ENCODE assay signal across 21 mouse cellular contexts in the genomic region with DNA sequence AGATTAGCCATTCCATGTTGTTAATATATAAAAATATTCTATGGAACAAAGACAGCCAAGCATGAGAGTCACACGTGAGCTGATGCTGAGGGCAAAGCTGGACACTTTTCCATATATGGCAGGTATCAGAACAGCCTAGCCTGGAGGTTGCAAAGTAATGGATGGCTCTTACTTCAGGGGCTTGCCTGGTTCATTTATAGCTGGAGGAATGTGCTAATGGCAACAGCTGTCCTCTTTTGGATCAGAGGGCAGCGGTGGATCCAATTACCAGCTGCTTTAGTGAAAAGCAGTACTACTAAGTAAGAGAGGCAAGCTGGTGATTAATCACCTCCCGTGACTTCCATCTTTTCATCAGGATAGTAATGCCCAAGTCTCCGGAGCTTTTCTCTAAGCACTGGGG. TPM values are rescaled to one million over a fixed set of nuclear protein-coding genes. Genes with fewer than 3 reads are reported as not detected.
DNase-seq lines count a peak whose midpoint lies in the region; ATAC-seq and TF ChIP-seq lines count a peak whose summit lies in the region.
"Had no signal": no experiment of that assay in that cellular context is flagged by ENCODE, and none has a peak within 500 bp of the region (broad histone marks: within the 10 kb centered on the region; RNA-seq: fewer than 3 reads in every experiment).

No protein-coding gene starts in this region.

- H3K27ac ChIP-seq in kidney, postnatal 0 days: no peak overlapping the region
- no peak overlapping the region for H3K27ac ChIP-seq in kidney, embryonic 16.5 days (ENCODE audit: low read length)
- H3K27ac ChIP-seq in embryonic facial prominence, embryonic 12.5 days: no peak overlapping the region
- H3K27ac ChIP-seq in limb, embryonic 10.5 days: no peak overlapping the region
- no peak overlapping the region for H3K27ac ChIP-seq in midbrain, embryonic 11.5 days (ENCODE audit: low read depth, low read length)
- H3K27ac ChIP-seq: forebrain, embryonic 15.5 days; neural tube, embryonic 12.5 days had no signal

- DNase-seq in kidney, postnatal 0 days (ENCODE audit: low spot score): peak; percentile 51
- peak; percentile 42 for DNase-seq in limb, embryonic 10.5 days (ENCODE audit: low spot score)
- peak; percentile 16 for DNase-seq in retina, postnatal 1 day
- no peak for DNase-seq in midbrain, embryonic 11.5 days (ENCODE audit: low spot score, missing footprints)
- no peak for DNase-seq in ovary, postnatal 14 days (ENCODE audit: low spot score)
- DNase-seq: adrenal gland, adult 2 months; cerebellum, adult 9-11 months; heart, postnatal 10 days; kidney, adult 9 months; layer of hippocampus, postnatal 36 days; lung, adult 18-20 months; lung, postnatal 36 days; right cerebral cortex, postnatal 14 days; spleen, adult 18-20 months; thymus, postnatal 4 days had no signal

- no peaks in the 10 kb centered on the region for H3K4me1 ChIP-seq in kidney, postnatal 0 days (replicated peaks; ENCODE audit: insufficient read depth, low read length)
- no peaks in the 10 kb centered on the region for H3K4me1 ChIP-seq in kidney, embryonic 16.5 days (ENCODE audit: insufficient read depth, low read length)
- no peaks in the 10 kb centered on the region for H3K4me1 ChIP-seq in embryonic facial prominence, embryonic 12.5 days
- H3K4me1 ChIP-seq in limb, embryonic 10.5 days: peaks cover 21% of the 10 kb centered on the region
- no peaks in the 10 kb centered on the region; the same call in 1 of the 2 replicates for H3K4me1 ChIP-seq in midbrain, embryonic 11.5 days (ENCODE audit: control insufficient read depth, insufficient read depth, low read length)
- H3K4me1 ChIP-seq: forebrain, embryonic 15.5 days; neural tube, embryonic 12.5 days had no signal

- H3K9me3 ChIP-seq in kidney, postnatal 0 days (replicated peaks; ENCODE audit: low read length): no peaks in the 10 kb centered on the region
- H3K9me3 ChIP-seq in kidney, embryonic 16.5 days (ENCODE audit: low read length): no peaks in the 10 kb centered on the region
- H3K9me3 ChIP-seq in embryonic facial prominence, embryonic 12.5 days: no peaks in the 10 kb centered on the region
- no peaks in the 10 kb centered on the region for H3K9me3 ChIP-seq in limb, embryonic 10.5 days (replicated peaks)
- no peaks in the 10 kb centered on the region for H3K9me3 ChIP-seq in midbrain, embryonic 11.5 days (ENCODE audit: control insufficient read depth, low read length)
- H3K9me3 ChIP-seq: forebrain, embryonic 15.5 days; neural tube, embryonic 12.5 days had no signal

- WGBS in kidney, postnatal 0 days: 22% methylated on average over 4 of the region's 4 CpGs
- 18% methylated on average over 4 of the region's 4 CpGs for WGBS in kidney, embryonic 16.5 days
- WGBS in embryonic facial prominence, embryonic 12.5 days: 34% methylated on average over 4 of the region's 4 CpGs
- 10% methylated on average over 4 of the region's 4 CpGs for WGBS in limb, embryonic 10.5 days
- 36% methylated on average over 4 of the region's 4 CpGs for WGBS in midbrain, embryonic 11.5 days

- no peak overlapping the region for H3K9ac ChIP-seq in kidney, postnatal 0 days (ENCODE audit: low read depth, low read length)
- H3K9ac ChIP-seq in kidney, embryonic 16.5 days (replicated peaks; ENCODE audit: low read length): no peak overlapping the region
- no peak overlapping the region for H3K9ac ChIP-seq in embryonic facial prominence, embryonic 12.5 days
- no peak overlapping the region for H3K9ac ChIP-seq in midbrain, embryonic 11.5 days (ENCODE audit: low read length)
- H3K9ac ChIP-seq: forebrain, embryonic 15.5 days; neural tube, embryonic 12.5 days had no signal

- no peak for ATAC-seq in kidney, postnatal 0 days (replicated peaks; ENCODE audit: low FRiP score, low read depth)
- no peak for ATAC-seq in kidney, embryonic 16.5 days (ENCODE audit: low FRiP score, low TSS enrichment)
- ATAC-seq in embryonic facial prominence, embryonic 12.5 days (ENCODE audit: insufficient number of reproducible peaks, insufficient read depth, low FRiP score, low TSS enrichment): peak; percentile 28; the same call in 1 of the 2 replicates
- ATAC-seq in midbrain, embryonic 11.5 days (ENCODE audit: low FRiP score): no peak
- ATAC-seq: forebrain, embryonic 15.5 days had no signal

- no peaks in the 10 kb centered on the region for H3K36me3 ChIP-seq in kidney, postnatal 0 days (ENCODE audit: insufficient read depth, low read length)
- H3K36me3 ChIP-seq in kidney, embryonic 16.5 days (ENCODE audit: insufficient read depth, low read length): no peaks in the 10 kb centered on the region
- no peaks in the 10 kb centered on the region for H3K36me3 ChIP-seq in embryonic facial prominence, embryonic 12.5 days
- H3K36me3 ChIP-seq in limb, embryonic 10.5 days: no peaks in the 10 kb centered on the region
- no peaks in the 10 kb centered on the region for H3K36me3 ChIP-seq in midbrain, embryonic 11.5 days (ENCODE audit: control insufficient read depth, insufficient read depth, low read length)
- H3K36me3 ChIP-seq: forebrain, embryonic 15.5 days; neural tube, embryonic 12.5 days had no signal

- H3K27me3 ChIP-seq in kidney, postnatal 0 days (ENCODE audit: insufficient read depth, low read length): no peaks in the 10 kb centered on the region
- H3K27me3 ChIP-seq in kidney, embryonic 16.5 days (ENCODE audit: insufficient read depth, low read length): no peaks in the 10 kb centered on the region
- no peaks in the 10 kb centered on the region for H3K27me3 ChIP-seq in embryonic facial prominence, embryonic 12.5 days
- H3K27me3 ChIP-seq in limb, embryonic 10.5 days (ENCODE audit: low read depth, poor library complexity, severe bottlenecking): no peaks in the 10 kb centered on the region; the same call in 1 of the 2 replicates
- H3K27me3 ChIP-seq in midbrain, embryonic 11.5 days (ENCODE audit: control insufficient read depth, insufficient read depth, low read length): no peaks in the 10 kb centered on the region
- H3K27me3 ChIP-seq: forebrain, embryonic 15.5 days; neural tube, embryonic 12.5 days had no signal

- H3K4me3 ChIP-seq in kidney, postnatal 0 days (replicated peaks; ENCODE audit: low read depth, low read length): no peak overlapping the region
- H3K4me3 ChIP-seq in kidney, embryonic 16.5 days (ENCODE audit: low read length): no peak overlapping the region
- H3K4me3 ChIP-seq in embryonic facial prominence, embryonic 12.5 days: no peak overlapping the region
- no peak overlapping the region for H3K4me3 ChIP-seq in limb, embryonic 10.5 days
- H3K4me3 ChIP-seq in midbrain, embryonic 11.5 days (ENCODE audit: low read depth, low read length): no peak overlapping the region
- H3K4me3 ChIP-seq: forebrain, embryonic 15.5 days; neural tube, embryonic 12.5 days had no signal

- no peak overlapping the region for H3K4me2 ChIP-seq in kidney, postnatal 0 days (ENCODE audit: low read length)
- no peak overlapping the region for H3K4me2 ChIP-seq in kidney, embryonic 16.5 days (replicated peaks; ENCODE audit: low read depth, low read length)
- H3K4me2 ChIP-seq in embryonic facial prominence, embryonic 12.5 days (replicated peaks): no peak overlapping the region
- H3K4me2 ChIP-seq in midbrain, embryonic 11.5 days: no peak overlapping the region
- H3K4me2 ChIP-seq: forebrain, embryonic 15.5 days; heart, embryonic 11.5 days; liver, embryonic 11.5 days; neural tube, embryonic 12.5 days had no signal

- TF ChIP-seq CTCF in kidney, postnatal 0 days (IDR thresholded peaks at IDR 0.05; ENCODE audit: low read depth): no peak

RNA-seq across cellular contexts. Expression of a gene that starts 41.8 kb away (rescaled TPM):
- 12.8 and 15.6 TPM in 2 replicates for polyA plus RNA-seq in kidney, postnatal 0 days (2015; fragmentation: Nextera tagmentation; extraction: Ambion mirVana)
- 26.6 and 26.7 TPM in 2 replicates for polyA plus RNA-seq in kidney, embryonic 16.5 days (2015; fragmentation: Nextera tagmentation; extraction: Ambion mirVana)
- polyA plus RNA-seq in embryonic facial prominence, embryonic 12.5 days (2016; fragmentation: Nextera tagmentation; extraction: Ambion mirVana): 27.1 and 27.8 TPM in 2 replicates
- polyA plus RNA-seq in limb, embryonic 10.5 days (2016; fragmentation: Nextera tagmentation; extraction: Ambion mirVana): 41.1 and 42.7 TPM in 2 replicates
- polyA plus RNA-seq in midbrain, embryonic 11.5 days (2014; fragmentation: Nextera tagmentation; extraction: Ambion mirVana): 27.3 and 29.2 TPM in 2 replicates

Comparison
In these comparisons a context has a peak if more than half of its experiments do, and no peak if none do; other contexts are left out.
1. DNase-seq: peak in kidney, postnatal 0 days (single experiment), limb, embryonic 10.5 days (single experiment) and retina, postnatal 1 day (single experiment); none in midbrain, embryonic 11.5 days (single experiment) and ovary, postnatal 14 days (single experiment).